In the genomic region with DNA sequence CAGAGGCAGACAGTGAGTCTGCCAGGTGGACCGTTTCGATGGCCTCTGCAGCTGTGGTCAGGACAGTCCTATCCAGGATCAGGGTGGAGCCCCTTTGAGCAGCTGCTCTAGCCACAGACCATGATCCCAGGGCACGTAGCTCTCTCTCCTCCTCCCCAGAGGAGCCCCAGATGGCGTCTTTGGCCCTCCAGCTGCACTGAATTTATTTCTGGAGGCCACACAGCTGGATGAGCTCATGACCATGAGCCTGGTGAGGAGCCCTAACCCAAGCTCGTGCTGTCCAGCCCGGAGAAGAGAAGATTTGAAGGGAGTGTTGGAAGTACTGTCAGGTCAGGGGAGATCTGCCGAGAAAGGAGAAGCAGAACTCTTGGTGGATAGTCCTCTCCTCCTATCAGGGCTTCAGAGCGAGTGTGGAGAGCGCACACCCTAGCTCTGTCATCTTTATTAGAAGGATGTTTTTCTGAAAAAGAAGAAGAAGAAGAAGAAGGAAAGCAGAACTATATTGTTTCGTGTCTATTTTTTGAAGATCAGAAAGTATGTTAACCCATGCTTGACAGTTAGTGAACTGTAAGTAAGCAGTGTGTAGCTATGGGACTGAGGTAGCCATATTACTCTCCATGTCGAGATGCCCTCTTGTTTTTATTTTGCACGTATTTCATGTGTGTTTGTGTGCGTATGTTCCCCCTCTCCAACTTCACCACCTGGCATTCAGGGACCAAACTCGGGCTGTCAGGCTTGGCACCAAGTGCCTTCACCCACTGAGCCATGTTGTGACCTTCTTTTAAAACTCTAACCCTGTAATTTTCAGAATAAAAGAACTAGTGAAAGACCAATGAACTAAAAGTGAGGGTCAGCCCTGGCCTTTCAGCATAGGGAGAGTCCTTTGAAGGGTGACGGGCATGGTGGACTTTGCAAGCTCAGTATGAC, we compare ENCODE assay signal across 9 mouse cellular contexts. TPM values are rescaled to one million over a fixed set of nuclear protein-coding genes. Genes with fewer than 3 reads are reported as not detected.
DNase-seq lines count a peak whose midpoint lies in the region; TF ChIP-seq lines count a peak whose summit lies in the region.
"Had no signal": no experiment of that assay in that cellular context is flagged by ENCODE, and none has a peak within 500 bp of the region (broad histone marks: within the 10 kb centered on the region; RNA-seq: fewer than 3 reads in every experiment).

No protein-coding gene starts in this region.

- H3ac ChIP-seq in C2C12 (ENCODE audit: control insufficient read depth, insufficient read length, low read depth), result no peak overlapping the region

- no peaks in the 10 kb centered on the region for H3K27me3 ChIP-seq in C2C12 (ENCODE audit: control insufficient read depth, insufficient read depth, insufficient read length)
- H3K27me3 ChIP-seq: liver, embryonic 13.5 days had no signal

- peak; percentile 78 for DNase-seq in gastrocnemius, adult 2 months
- DNase-seq in kidney, adult 11 months, result peak; percentile 36
- DNase-seq in lung, postnatal 4 days, result peak; percentile 52 to 77
- DNase-seq in urinary bladder, postnatal 36 days (ENCODE audit: low spot score in 2 of 2), result peak; percentile 56 to 58
- no peak for DNase-seq in adrenal gland, postnatal 10 days
- DNase-seq in thymus, postnatal 10 days (ENCODE audit: low spot score in 2 of 2), result no peak
- DNase-seq in adrenal gland, adult 18-20 months (ENCODE audit: low spot score in 2 of 2), result no peak

- peak overlapping the region; percentile 64 for H3K27ac ChIP-seq in gastrocnemius, adult 2 months
- H3K27ac ChIP-seq: liver, embryonic 13.5 days had no signal

- H3K79me3 ChIP-seq in C2C12 (ENCODE audit: low read depth), result no peaks in the 10 kb centered on the region

- intact Hi-C loops in gastrocnemius, adult 2 months (cut with DNase I), result loop anchor here (1.0 to 5.0 kb wide), 3 partner anchors 76 to 111 kb away; a partner anchor contains a TSS

- H3K36me3 ChIP-seq in C2C12 (ENCODE audit: control insufficient read depth, insufficient read depth), result peaks cover 19% of the 10 kb centered on the region
- H3K36me3 ChIP-seq: liver, embryonic 13.5 days had no signal

- no peaks in the 10 kb centered on the region for H3K79me2 ChIP-seq in C2C12 (ENCODE audit: control insufficient read depth, insufficient read depth)

- no peak for TF ChIP-seq CTCF in C2C12 (IDR thresholded peaks at IDR 0.05; ENCODE audit: control insufficient read depth, insufficient read depth, insufficient read length)
- no peak for TF ChIP-seq CTCF in gastrocnemius, adult 2 months (IDR thresholded peaks at IDR 0.05)

- H3K4me3 ChIP-seq in C2C12 (ENCODE audit: insufficient read depth, poor library complexity, severe bottlenecking), result no peak overlapping the region
- peak overlapping the region; percentile 9; the same call in 1 of the 2 replicates for H3K4me3 ChIP-seq in gastrocnemius, adult 2 months
- H3K4me3 ChIP-seq: liver, embryonic 13.5 days had no signal

TF ChIP-seq in C2C12, 6 proteins besides CTCF, POLR2A, EP300 and RAD21:
- TF ChIP-seq MAX (IDR thresholded peaks at IDR 0.05) (no peak), CEBPB (IDR thresholded peaks at IDR 0.05; ENCODE audit: low read depth) (no peak), USF1 (IDR thresholded peaks at IDR 0.05; ENCODE audit: low read depth) (no peak), MYOD1 (IDR thresholded peaks at IDR 0.05; ENCODE audit: control insufficient read depth, insufficient read length, low read depth) (peak; percentile 89), FOSL1 (IDR thresholded peaks at IDR 0.05; ENCODE audit: insufficient read depth, low read length, poor library complexity, severe bottlenecking) (no peak)

RNA-seq across cellular contexts. Expression of a gene that starts 38.4 kb away (rescaled TPM):
- polyA plus RNA-seq in C2C12 (2012; fragmentation: generic; extraction: Trizol), result 0.08 TPM
- total RNA-seq in gastrocnemius, adult 2 months (2021), result not detected
- total RNA-seq in adrenal gland, postnatal 10 days (2021), result under 1 TPM in 1 of 2 experiments, not detected in 1; 0.12 TPM
- not detected for total RNA-seq in adrenal gland, adult 18-20 months (2021)

Comparison
In these comparisons a context has a peak if more than half of its experiments do, and no peak if none do; other contexts are left out.
1. DNase-seq: peak in gastrocnemius, adult 2 months (single experiment), kidney, adult 11 months (single experiment), lung, postnatal 4 days (2 of 2) and urinary bladder, postnatal 36 days (2 of 2); none in adrenal gland, postnatal 10 days (single experiment), thymus, postnatal 10 days (0 of 2) and adrenal gland, adult 18-20 months (0 of 2).